Mouse (Mus musculus) kidney, postnatal 0 days (tissue): ENCODE results near the gene Cry2. TPM values are rescaled to one million over a fixed set of nuclear protein-coding genes. Genes with fewer than 3 reads are reported as not detected.

Experiments used
- ATAC-seq: fragments of 200-750 bp; cut with Nextera tagmentation; replicated peaks from 2 replicates; pipeline ENCODE4 v1.8.0; 2017; ENCODE audit warnings: low read depth, moderate number of reproducible peaks, moderate TSS enrichment, moderate library complexity; ENCODE audit not compliant: low FRiP score
- DNase-seq: peaks from one replicate; pipeline ENCODE4 v3.0.0-alpha.2; 2016; ENCODE audit warnings: low spot score
- H3K27ac ChIP-seq: fragments of 300-500 bp; sonication (generic); 2 replicates; pipeline ENCODE4 v1.5.1; 2014; ENCODE audit warnings: mild to moderate bottlenecking
- H3K27me3 ChIP-seq: fragments of 300-500 bp; sonication (generic); 2 replicates; pipeline ENCODE4 v1.6.1; 2014; ENCODE audit warnings: low read length, mixed read lengths; ENCODE audit not compliant: insufficient read depth
- H3K36me3 ChIP-seq: fragments of 300-500 bp; sonication (generic); 2 replicates; pipeline ENCODE4 v1.6.1; 2014; ENCODE audit warnings: low read length, mixed read lengths; ENCODE audit not compliant: insufficient read depth
- H3K4me1 ChIP-seq: fragments of 300-500 bp; sonication (generic); replicated peaks from 2 replicates; pipeline ENCODE4 v1.6.1; 2014; ENCODE audit warnings: antibody characterized with exemption, low read length, mixed read lengths; ENCODE audit not compliant: insufficient read depth
- H3K4me2 ChIP-seq: fragments of 300-500 bp; sonication (generic); 2 replicates; pipeline ENCODE4 v1.6.1; 2014; ENCODE audit warnings: mild to moderate bottlenecking, low read length, moderate library complexity, mixed read lengths
- H3K4me3 ChIP-seq: fragments of 300-500 bp; sonication (generic); replicated peaks from 2 replicates; pipeline ENCODE4 v1.5.1; 2014; ENCODE audit warnings: low read depth, low read length
- H3K9ac ChIP-seq: fragments of 300-500 bp; sonication (generic); 2 replicates; pipeline ENCODE4 v1.6.1; 2014; ENCODE audit warnings: low read depth, low read length
- H3K9me3 ChIP-seq: fragments of 300-500 bp; sonication (generic); replicated peaks from 2 replicates; pipeline ENCODE4 v1.6.1; 2016; ENCODE audit warnings: low read length, inconsistent platforms, mixed read lengths
- CTCF ChIP-seq: IDR thresholded peaks from 2 replicates; pipeline ENCODE4 v1.5.1; 2016; ENCODE audit warnings: antibody characterized with exemption, low read depth, mild to moderate bottlenecking, moderate library complexity
- WGBS: fragments of 180-500 bp; shearing (Covaris S2); extraction: QIAGEN DNeasy Blood & Tissue Kit; methylation state at CpG from one replicate; pipeline ENCODE4 v1.1.7; 2014; 5-methylcytosine and 5-hydroxymethylcytosine counted together
- polyA plus RNA-seq: library from polyadenylated mRNA; unstranded; fragments of >200 nt; fragmentation: Nextera tagmentation; extraction: Ambion mirVana; gene quantifications from 2 replicates; pipeline ENCODE4 v1.2.1, GENCODE M21; 2015

Gene Cry2
- polyA plus RNA-seq, 1 experiment from 2014 or later: 10.1 TPM

- Histone ChIP-seq H3K9ac (no peak overlapping the region), H3K4me3 (no peak overlapping the region), H3K27me3 (no peaks in the 10 kb centered on the region), H3K4me1 (no peaks in the 10 kb centered on the region), H3K27ac (no peak overlapping the region), H3K36me3 (no peaks in the 10 kb centered on the region), H3K9me3 (no peaks in the 10 kb centered on the region), H3K4me2 (no peak overlapping the region)
- WGBS: 44% methylated on average over 6 of the region's 6 CpGs
- ATAC-seq (no peak), DNase-seq (no peak)
- no peak for TF ChIP-seq CTCF
Measured at GRCm38 (mm10) chr2:92440432-92440831, 6.6 kb upstream of the Cry2 start.

GRCm38 (mm10) chr2:92438567-92438966 lies 4.7 kb upstream of the Cry2 start:
- Histone ChIP-seq H3K4me2 (no peak overlapping the region), H3K4me3 (no peak overlapping the region), H3K27ac (no peak overlapping the region), H3K9ac (no peak overlapping the region), H3K27me3 (no peaks in the 10 kb centered on the region), H3K36me3 (no peaks in the 10 kb centered on the region), H3K4me1 (no peaks in the 10 kb centered on the region), H3K9me3 (no peaks in the 10 kb centered on the region)
- WGBS: 63% methylated on average over 3 of the region's 3 CpGs
- DNase-seq (no peak), ATAC-seq (no peak)
- no peak for TF ChIP-seq CTCF

- peak; percentile 95 for TF ChIP-seq CTCF
- H3K4me1 ChIP-seq: peaks cover 5% of the 10 kb centered on the region; the same call in 1 of the 2 replicates
- peak overlapping the region; percentile 37; the same call in 1 of the 2 replicates for H3K4me2 ChIP-seq
- no peak overlapping the region for H3K9ac ChIP-seq
- peak; percentile 93 for DNase-seq
- no peaks in the 10 kb centered on the region for H3K36me3 ChIP-seq
- no peaks in the 10 kb centered on the region for H3K27me3 ChIP-seq
- H3K4me3 ChIP-seq: no peak overlapping the region
- ATAC-seq: no peak
- no peaks in the 10 kb centered on the region for H3K9me3 ChIP-seq
- no peak overlapping the region for H3K27ac ChIP-seq
- 3% methylated on average over 5 of the region's 5 CpGs for WGBS
Measured at GRCm38 (mm10) chr2:92437875-92438274, 4.0 kb upstream of the Cry2 start.

- H3K4me3 ChIP-seq: no peak overlapping the region
- no peak for TF ChIP-seq CTCF
- no peak overlapping the region for H3K27ac ChIP-seq
- H3K9me3 ChIP-seq: no peaks in the 10 kb centered on the region
- no peaks in the 10 kb centered on the region for H3K27me3 ChIP-seq
- H3K4me2 ChIP-seq: no peak overlapping the region
- no peak overlapping the region for H3K9ac ChIP-seq
- DNase-seq: no peak
- peaks cover 10% of the 10 kb centered on the region for H3K4me1 ChIP-seq
- no peaks in the 10 kb centered on the region for H3K36me3 ChIP-seq
- WGBS: 80% methylated on average over 4 of the region's 4 CpGs
- no peak for ATAC-seq
Measured at GRCm38 (mm10) chr2:92437366-92437765, 3.5 kb upstream of the Cry2 start.

GRCm38 (mm10) chr2:92435023-92435422 lies 1.2 kb upstream of the Cry2 start:
- WGBS: 40% methylated on average over 6 of the region's 6 CpGs

GRCm38 (mm10) chr2:92434375-92434745 lies 517 bp upstream of the Cry2 start:
- Histone ChIP-seq H3K27ac (no peak overlapping the region), H3K4me2 (peak overlapping the region; percentile 83), H3K4me3 (peak overlapping the region; percentile 84), H3K9ac (peak overlapping the region; percentile 38; the same call in 1 of the 2 replicates), H3K4me1 (peaks cover 29% of the 10 kb centered on the region), H3K9me3 (no peaks in the 10 kb centered on the region), H3K36me3 (no peaks in the 10 kb centered on the region), H3K27me3 (no peaks in the 10 kb centered on the region)
- DNase-seq (no peak), ATAC-seq (no peak)
- no peak for TF ChIP-seq CTCF
- WGBS: 6% methylated on average over 12 of the region's 12 CpGs

More at GRCm38 (mm10) chr2:92435023-92435422, 1.2 kb upstream of the Cry2 start:
- Histone ChIP-seq H3K27me3 (no peaks in the 10 kb centered on the region), H3K27ac (no peak overlapping the region), H3K4me3 (no peak overlapping the region), H3K9ac (no peak overlapping the region), H3K4me1 (peaks cover 29% of the 10 kb centered on the region), H3K36me3 (no peaks in the 10 kb centered on the region), H3K9me3 (no peaks in the 10 kb centered on the region), H3K4me2 (no peak overlapping the region)
- no peak for DNase-seq
- TF ChIP-seq CTCF: no peak
- ATAC-seq: no peak
